Mouse (Mus musculus): Measurements from ENCODE around the gene Shisa9.

Gene Shisa9

DNA sequence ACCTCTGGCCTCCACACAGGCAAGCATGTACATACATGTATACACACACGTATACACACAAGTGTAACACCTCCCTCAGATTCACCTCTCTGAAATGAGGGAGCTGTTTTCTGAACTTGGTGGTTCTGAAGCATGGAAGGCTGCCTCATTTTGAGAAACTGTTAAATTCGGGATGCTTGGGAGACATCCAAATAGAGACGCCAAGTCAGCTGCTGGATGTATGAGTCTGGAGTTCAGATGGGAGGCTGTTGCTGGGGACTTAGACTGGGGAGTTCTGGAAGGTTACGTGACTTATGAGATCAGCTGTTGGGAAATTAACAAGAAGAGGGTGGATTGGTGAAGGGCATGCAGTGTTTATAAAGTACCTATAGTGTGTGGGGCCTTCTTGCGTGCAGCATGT lies 88.7 kb downstream of the Shisa9 start:
- DNase-seq (ENCODE audit: low read depth, low spot score) = no peak

DNA sequence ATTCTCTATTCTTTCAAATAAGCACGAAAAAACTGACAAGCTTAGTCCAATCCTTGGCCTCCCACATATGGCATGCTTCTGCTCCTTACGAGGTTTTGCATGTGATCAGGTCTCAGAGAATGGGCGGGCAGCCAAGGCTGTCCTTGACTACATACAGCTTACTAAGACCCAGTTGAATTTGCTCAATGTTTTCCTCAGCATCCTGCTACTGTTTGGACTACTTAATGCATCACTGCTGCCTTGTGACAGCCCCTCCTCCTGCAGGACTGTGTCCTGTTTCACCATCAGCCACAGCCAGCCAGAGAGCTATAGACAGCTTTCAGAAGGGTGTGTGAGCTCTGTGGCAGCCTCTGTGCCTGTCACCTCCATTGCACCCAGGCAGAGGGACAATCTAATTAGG lies 92.4 kb downstream of the Shisa9 start:
- DNase-seq (ENCODE audit: low read depth, low spot score) = no peak

DNA sequence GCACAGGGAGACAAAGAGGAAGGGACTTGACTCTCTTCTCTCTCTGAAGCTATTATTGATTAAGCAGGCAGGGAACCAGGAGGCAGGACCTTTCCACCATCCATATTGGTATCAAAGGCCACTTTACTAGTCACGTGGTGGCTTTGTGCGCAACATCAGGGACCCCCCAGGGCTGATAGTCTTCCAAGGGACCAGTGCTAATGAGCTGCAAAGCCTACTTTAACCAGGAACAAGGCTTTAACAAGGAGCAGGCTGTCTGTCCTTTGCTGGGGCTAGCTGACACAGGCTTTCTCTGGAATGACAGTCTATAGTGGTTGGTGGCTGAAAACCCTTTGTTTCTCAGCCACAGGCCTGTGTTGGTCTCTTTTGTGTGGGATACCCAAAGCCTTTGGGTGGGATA lies 92.8 kb downstream of the Shisa9 start:
- no peak for DNase-seq (ENCODE audit: low read depth, low spot score)

DNA sequence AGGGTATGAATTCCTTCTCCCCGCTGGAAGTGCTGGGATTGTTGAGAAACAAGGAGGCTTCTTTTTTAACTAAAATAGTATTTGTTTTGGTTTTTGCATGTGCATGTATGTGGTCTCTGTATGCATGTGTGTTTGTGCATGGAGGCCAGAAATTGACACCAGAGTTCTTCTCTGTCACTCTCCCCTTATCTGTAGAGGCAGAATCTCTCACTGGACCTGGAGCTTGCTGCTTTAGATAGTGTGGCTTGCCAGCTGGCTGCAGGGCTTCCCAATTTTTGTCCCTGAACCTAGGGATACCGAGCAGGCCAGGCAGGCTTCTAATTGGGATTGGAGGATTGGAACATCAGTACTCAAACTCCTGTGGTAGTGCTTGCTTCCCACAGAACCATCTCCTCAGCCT lies 99.2 kb downstream of the Shisa9 start:
- DNase-seq (ENCODE audit: low read depth, low spot score) = no peak

DNA sequence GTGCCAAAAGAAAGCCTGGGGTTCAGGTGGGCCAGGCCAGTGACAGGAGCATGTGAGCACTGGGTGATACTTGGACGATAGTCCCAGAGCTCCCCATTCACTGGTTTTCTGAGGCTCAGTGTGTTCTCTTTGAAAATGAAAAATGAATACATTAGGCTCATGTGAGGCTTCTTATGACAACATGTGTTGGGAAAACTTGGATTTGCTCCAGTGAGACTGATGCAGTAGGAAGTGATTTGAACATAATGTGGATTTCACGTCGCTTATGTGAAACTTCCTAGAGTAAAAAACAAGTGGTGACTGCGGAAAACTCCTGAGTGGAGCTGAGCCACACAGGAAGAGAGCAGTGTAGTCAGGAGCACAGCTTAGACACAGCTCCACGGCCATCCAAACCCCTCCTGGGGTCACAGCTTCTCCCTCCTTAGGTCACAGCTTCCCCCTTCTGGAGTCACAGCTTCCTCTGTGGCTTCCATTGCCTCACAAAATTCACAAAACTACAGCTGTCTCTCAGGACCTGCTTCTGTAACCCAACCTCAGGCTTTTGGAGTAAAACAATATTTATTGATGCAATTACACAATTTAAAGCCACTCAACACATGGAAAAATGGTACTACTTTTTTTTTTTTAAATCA lies 106.8 kb downstream of the Shisa9 start:
- no peak for DNase-seq (ENCODE audit: low read depth, low spot score)

DNA sequence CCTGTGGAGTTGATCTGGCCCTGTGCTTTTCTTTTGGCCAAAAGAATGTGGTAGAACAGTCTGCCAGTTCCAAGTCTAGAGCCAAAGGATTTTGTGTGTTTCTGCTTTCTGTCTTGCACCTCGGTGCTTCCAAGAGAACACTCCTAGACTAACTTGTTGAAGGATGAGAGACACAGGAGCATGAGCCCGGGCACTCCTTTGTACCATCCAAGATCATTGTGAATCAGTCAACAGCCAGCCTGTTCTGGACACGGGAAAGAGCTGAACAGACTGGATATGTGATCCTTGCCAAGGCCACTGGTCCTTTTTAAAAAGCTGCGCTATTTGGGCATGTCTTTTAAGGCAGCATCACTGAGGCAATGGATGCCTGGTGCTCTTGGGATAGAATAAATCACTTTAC lies 109.3 kb downstream of the Shisa9 start:
- no peak for DNase-seq (ENCODE audit: low read depth, low spot score)

DNA sequence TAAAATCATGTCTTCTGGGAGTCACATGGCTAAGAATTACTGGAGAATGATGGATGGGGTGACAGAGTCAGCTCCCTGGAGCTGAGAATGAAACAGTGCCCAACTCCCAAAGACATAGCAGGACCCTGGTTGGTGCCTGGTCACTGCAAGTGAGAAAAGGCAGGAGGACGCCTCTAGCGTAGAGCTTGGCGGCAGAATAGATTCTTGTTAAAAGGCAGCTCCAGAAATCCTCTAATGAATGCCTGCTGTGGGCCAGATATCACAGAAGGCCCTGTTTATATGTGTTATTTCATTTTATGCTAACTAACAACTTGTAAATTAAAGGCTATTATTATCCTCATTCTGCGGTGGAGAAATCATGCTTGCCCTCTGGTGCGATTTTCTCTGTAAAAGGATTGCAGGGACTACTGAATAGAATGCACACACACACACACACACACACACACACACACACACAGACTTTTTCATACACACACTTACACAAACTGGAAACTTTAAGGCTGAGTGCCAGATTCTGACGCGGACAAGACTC lies 110.9 kb downstream of the Shisa9 start:
- no peak for DNase-seq (ENCODE audit: low read depth, low spot score)

DNA sequence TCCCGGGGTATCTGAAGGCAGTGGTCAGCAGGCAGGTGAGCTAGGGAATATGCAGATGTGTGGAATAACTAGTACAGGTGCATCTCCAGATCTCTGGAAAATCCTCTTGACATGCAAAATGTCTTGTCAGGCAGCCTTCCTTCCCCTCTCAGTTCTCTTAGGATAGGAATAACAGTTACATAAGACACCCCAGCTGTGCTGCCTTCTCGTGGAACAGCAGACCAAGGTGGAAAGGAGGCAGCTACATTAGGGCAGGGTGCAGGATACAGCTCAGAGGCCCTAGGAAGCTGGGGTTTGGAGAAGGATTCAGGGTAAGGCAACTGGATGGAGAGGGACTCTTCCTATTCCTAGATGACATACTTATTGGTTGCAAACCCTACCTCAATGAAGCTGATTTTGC lies 111.5 kb downstream of the Shisa9 start:
- no peak for DNase-seq (ENCODE audit: low read depth, low spot score)

DNA sequence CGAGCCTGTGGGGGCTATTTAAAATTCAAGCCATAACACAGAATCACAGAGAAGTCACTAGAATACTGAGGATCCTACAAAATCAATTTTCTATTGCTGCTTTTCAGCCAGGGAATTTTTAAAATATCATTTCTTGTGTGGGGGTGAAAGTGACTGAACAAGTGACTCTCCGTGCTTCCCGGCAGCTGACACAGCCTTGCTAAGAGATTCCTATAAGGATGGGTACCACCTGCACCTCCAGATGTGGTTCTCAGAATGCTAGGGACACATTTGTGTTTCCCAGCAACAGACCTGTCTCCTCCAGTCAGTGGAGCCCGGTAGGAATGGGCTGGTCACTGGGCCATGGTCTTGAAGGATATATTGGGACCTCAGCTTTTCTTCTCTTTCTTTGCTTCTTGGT lies 124.5 kb downstream of the Shisa9 start:
- DNase-seq (ENCODE audit: low read depth, low spot score) = no peak

DNA sequence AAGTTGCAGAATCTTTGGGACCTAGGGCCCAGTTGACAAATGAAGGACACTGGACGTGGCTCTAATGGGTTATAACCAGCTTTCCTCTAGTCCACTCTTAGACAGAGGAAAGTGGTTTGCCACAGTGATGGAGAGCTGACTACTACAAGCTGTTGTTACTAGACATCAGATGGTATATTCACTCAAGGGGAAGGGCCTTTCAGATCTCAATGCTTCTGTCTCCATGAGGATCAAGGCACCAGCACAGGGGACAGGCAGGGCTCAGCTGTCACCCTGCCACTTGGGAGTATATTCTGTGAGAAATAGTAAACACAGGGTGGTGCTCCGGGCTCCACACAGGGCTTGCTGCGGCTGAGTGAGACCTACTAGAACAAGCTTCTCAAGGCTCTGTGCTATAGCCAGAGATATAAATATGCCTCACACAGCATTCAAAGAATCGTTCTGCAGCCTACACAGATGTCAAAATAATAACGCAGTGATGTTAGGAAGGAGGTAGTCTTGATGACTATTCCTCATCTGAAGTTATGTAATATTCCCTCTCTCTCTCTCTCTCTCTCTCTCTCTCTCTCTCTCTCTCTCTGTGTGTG lies 127.0 kb downstream of the Shisa9 start:
- no peak for DNase-seq (ENCODE audit: low read depth, low spot score)

DNA sequence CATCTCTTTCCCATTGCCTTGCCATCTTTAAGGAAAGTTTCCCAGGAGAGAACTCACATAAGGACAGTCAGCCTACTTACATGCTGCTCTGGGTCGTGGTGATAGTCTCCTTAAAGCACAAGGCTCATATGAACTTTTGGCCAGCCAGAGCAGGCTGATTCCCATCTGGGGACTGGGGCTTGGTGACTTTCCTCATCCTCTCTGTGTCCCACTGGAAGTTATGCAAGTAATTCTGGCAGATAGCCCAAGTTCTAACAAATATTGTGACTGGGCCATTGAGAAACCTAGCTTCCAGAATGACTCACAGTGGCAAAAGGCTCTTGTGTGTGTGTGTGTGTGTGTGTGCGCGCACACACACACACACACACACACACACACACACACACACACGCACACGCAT lies 130.5 kb downstream of the Shisa9 start:
- DNase-seq (ENCODE audit: low read depth, low spot score) = no peak

DNA sequence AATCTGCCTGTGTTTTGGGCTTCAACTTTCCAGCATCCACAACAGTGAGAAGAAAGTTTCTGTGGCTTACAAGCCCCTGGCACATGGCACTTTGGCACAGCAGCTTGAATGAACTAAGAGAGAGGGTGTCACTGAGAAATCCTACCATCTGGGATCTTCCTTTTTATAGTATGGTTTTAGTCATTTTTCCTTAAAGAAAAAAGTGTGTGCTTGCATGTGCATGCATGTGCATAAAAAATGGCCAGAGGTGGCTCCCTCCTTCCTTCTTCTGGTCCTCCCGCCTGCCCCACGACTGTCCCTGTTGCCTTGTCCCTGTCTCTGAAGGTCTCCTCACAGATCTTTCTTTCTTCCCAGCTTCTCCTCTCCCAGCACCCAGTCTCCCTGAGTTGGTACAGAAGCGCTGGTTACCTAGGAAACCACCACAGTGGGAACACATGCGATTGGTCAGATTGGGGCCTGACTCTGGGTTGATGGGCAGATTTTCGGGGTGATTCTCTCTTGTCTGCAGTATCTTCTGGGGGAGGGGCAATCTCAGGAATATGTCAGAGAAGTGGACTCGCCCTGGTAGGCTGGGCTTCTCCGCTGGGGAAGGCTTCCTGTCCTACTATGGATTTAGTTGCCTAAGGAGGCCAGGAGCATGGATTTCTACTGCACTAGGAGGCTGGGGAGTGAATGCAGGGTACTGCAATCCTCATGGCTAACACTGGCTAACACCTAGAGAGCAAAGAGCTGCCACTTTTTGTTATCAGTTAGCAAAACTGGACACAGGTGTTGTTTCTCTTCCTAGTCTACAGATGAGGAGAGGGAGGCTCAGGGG lies 131.3 kb downstream of the Shisa9 start:
- no peak for DNase-seq (ENCODE audit: low read depth, low spot score)

DNA sequence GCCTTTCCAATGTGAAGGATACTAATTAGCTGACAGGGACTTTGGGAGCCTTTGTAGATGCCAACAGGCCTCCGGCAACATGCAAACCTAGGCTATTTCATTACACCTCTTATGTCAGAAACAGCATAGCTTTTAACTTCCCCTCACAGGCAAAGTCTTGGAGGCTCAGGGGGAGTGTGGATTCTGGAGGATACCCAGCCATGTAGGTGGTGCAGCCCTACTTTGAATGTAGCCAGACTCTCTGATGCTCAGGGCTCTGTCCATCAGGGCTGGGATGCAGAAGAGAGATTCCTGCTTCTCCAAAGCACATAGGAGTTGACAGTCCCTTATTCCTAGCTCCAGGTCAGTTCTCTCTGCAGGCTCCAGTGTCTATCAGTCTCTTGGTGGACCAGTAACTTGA lies 133.0 kb downstream of the Shisa9 start:
- no peak for DNase-seq (ENCODE audit: low read depth, low spot score)

DNA sequence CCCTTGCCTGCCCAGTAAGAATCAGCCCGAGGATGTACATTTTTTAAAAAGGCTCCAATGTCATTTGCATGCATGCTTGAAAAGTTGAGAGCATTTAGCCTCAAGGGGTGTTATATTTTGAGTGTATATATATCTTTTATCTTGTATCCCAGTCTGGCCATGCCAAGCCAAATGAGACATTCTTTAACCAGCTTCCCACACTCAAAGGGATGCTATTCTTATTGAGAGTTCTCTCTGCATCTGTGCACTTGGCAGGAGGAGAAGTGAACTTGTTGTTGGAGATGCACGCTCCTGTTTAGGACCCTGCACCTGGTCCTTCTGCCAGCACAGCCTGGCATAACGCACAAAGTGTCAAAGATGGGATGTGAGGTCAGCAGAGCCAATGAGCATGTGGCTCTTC lies 135.6 kb downstream of the Shisa9 start:
- DNase-seq (ENCODE audit: low read depth, low spot score) = no peak

DNA sequence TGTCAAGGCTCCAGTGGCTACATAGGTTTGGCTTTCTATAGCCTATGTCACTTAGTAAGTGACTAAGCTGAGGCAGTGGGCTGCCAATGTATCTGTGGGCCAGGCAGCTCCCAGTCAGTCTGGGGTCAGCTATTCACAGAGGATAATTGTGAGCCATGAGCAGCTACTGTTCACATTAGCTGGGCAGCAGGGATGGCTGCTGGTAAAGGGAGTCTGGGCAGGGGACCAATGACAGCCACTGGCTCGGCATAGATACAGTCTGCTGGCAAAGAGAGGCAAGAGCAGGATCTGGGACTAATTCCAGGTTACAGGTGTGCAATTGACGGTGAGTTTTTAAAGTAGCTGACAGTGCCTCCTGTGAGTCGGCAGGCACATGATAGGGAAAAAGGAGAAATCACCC lies 145.9 kb downstream of the Shisa9 start:
- DNase-seq (ENCODE audit: low read depth, low spot score) = no peak

DNA sequence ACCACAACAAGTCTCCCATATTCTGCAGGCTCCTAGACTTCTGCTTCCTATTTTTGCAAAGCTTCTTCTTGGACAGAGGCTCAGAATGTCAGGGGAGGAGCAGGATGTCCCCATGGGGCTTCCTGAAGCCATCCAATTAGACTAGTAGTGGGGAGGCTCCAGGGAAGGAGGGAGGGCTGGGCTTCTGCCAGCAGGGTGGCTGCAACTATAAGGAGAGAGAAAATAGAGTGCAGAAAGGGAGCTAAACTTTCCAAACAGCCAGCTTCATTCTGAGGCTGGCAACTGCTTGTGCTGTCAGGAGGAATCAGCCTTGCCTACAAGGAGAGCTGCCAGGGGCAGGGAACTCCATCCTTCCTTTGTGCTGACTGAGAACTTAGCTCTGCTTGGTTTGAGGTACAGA lies 162.8 kb downstream of the Shisa9 start:
- no peak for DNase-seq (ENCODE audit: low read depth, low spot score)

DNA sequence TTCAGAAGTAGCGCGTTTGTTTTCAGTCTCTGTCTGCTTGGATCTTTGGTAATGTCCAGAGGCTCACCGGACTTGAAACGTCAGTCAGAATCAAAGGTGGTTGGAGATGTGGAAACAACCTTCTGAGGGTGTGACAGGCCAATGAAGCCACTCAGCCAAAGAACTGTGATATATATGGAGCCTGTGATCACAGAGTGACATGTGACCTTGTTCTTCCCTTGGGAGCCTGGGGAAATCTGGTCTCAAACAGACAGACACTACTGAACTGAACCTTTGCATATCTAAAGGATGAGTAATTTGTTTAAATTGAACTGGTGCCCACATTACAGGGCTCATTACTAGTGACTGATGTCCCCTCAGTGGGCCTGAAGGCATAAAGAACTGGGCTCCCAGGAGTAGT lies 168.1 kb downstream of the Shisa9 start:
- DNase-seq (ENCODE audit: low read depth, low spot score) = no peak

DNA sequence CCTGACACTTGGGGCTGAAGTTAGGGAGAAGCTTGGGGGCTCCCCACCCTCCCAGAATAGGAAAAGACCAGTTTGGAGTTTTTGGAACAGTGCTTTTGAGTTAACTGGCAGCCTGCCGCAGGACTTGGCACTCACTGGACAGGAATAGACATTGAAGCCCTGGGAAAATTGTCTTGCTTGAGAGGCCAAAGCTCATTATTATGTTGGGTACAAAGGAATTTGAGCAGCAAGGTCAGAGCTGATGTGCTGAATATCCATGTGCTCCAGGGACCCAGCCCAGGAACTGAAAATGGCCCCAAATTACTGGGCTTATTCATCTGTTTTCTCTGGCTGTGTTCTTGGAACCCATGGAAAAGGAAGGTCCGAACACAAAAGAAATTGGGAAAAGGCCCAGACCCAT lies 170.6 kb downstream of the Shisa9 start:
- no peak for DNase-seq (ENCODE audit: low read depth, low spot score)

DNA sequence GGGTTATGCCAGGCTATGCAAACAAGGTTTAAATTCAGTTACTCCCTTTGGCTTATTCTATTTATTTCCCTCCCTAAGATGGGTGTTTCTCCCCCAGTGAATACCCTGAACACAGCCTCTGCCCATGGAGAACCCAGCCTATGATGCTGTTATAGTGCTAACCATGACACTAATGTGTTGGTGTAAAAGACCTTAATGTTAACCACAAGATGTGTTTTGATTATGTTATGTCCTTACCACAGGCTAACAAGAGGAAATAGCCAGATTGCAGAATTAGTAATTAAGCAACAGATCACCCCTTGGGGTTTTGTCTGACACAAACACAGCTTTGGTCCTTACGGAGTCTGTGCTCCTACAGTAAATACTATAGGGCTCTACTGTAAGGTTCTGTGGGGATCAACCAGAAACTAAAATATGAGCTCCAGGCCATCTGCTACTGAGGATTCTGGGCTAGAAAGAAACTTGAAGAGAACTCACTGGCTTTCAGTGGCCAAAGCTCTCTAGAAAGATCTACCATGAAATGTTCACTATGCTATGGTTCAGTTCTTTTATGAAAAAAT lies 189.6 kb downstream of the Shisa9 start:
- DNase-seq (ENCODE audit: low read depth, low spot score) = no peak

DNA sequence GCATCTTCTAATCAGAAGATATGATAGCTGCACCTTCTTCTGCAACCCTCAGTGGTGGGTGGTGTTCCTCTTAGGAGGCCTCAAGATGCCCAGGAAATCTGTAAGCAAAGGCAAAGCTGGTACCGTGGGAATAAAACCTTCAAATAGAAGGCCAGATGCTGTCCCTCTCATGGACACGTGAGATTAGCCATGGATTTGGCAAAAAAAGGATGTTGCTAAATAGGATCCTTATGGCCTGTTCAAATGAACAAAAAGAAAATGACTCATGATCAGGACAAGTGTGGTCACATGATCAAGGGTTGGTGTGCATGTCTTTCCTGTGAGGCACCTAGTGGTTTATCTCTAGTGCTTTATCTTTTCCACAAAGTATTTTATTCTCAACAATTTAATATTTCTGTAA lies 194.1 kb downstream of the Shisa9 start:
- DNase-seq (ENCODE audit: low read depth, low spot score) = no peak

DNA sequence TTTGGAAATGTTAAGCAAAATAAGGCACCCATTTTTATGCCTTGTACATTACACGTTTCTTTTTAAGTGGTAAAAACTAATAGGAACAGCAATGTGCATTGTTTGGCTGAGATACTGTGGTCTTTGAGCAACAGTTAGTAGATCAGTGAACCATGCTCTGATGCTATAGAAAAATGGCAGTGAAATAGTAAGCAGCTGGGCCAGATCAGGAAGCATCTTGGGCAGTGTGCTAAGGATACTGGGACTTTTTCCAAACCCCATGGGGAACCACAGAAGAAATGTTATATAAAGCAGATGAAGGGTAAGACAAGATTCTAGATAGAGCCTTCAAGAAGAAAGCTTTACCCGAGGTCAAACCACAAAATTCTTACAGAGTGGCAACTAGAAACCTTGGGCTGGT lies 205.8 kb downstream of the Shisa9 start:
- no peak for DNase-seq (ENCODE audit: low read depth, low spot score)

DNA sequence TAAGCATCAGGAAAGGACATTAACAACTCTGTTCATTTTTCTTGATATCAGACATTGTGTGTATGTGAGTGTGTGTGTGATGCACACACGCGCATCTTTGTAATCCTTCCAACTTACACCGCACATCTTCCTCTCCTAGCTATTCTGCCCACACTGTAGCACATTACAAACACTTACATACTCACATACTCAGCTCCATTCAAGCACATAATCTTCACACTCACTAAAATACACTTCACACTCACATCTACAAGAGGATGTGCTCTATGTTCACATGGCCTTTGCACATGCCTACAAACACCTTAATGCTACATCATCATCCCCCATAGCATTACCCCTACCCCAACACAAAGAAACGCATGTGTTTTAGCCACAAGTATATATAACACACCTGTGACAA lies 212.9 kb downstream of the Shisa9 start:
- DNase-seq (ENCODE audit: low read depth, low spot score) = no peak

DNA sequence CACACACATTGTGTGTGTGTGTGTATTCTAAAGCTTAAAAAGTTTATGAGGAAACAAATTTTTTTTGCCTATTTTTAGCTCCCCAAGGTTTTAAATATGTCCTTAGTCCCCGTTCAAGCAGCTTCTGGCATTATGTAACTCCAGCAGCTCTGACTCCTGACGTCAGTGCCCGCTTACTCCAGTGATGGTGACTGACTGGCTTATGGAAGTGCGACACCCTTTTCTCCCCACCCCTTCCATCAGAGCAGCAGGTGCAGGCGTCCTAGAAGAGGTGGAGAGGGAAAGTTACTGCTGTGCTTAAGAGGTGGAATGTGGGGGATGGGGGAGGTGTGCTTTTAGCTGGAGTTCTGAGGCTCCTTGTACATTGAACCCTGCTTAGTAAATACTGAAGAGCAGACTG lies 213.7 kb downstream of the Shisa9 start:
- no peak for DNase-seq (ENCODE audit: low read depth, low spot score)
